Mouse (Mus musculus) frontal cortex, postnatal 14 days (tissue): ENCODE measurements around the gene Klk6.

ENCODE experiments used
- DNase-seq, 2 experiments: peaks; one replicate each; pipeline ENCODE4 v3.0.0; 2022; ENCODE audit warnings: low spot score in 2 of 2

Gene Klk6

GRCm38 (mm10) chr7:43824199-43824598 is at the start of gene Klk6:
TSS of gene Klk6 (plus strand) at chr7:43824499.
- no peak for DNase-seq

- DNase-seq = no peak
Observed at GRCm38 (mm10) chr7:43774802-43775201, 49.5 kb upstream of the Klk6 start.

DNA sequence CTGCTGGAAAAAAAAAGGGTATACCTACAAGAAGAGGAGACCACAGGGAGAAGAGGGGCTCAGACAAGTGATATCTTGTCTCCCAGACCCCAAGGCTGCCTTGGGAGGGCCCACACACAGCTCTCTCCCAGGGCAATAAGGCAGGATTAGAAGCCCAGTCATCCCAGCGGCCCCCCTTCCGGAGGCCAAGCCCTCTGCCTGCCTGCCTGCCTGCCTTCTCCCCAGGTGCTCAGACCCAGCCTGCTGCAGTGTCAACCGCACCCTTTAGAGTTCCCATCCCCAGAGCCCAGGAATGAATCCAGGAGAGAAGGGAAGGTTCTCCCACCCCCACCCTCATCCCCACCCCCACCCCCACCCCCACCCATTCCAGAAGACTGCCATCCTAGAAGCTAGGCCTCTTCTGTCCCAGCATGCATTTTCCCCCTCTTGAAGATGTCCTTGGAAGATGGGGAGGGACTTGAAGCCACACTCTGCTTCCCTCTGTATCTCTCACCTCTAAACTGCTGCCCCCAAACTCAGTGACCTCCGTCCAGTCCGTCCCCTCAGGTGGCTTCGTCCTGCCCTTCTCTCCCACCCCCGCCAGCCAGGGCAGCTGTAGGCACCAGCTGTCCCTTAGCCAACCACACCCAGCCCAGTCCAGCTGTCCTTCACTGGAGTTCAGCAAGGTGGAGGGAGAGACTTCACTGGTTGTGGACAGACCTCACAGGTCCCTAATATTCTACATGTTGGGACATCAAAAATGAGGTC is 48.8 kb upstream of the Klk6 start:
- DNase-seq = no peak

DNA sequence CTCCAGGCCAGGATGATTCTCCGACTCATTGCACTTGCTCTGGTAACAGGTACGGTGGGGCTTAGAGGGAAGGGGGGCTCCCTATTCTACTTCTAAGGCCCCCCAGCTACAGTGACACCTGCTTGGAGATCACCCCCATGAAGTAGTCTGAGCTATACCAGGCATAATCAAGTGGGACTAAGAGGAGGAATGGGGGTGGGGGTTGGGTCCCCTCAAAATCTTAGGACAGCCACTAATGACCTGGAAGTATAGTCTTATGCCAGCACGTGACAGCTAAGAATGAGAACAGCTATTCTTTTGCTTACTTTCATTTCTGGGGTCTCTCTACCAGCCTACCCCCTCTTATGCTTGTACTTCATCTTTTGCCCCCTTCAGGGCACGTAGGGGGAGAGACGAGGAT is 47.8 kb upstream of the Klk6 start:
- DNase-seq = no peak

- DNase-seq = no peak
Observed at GRCm38 (mm10) chr7:43777423-43777822, 46.9 kb upstream of the Klk6 start.

DNA sequence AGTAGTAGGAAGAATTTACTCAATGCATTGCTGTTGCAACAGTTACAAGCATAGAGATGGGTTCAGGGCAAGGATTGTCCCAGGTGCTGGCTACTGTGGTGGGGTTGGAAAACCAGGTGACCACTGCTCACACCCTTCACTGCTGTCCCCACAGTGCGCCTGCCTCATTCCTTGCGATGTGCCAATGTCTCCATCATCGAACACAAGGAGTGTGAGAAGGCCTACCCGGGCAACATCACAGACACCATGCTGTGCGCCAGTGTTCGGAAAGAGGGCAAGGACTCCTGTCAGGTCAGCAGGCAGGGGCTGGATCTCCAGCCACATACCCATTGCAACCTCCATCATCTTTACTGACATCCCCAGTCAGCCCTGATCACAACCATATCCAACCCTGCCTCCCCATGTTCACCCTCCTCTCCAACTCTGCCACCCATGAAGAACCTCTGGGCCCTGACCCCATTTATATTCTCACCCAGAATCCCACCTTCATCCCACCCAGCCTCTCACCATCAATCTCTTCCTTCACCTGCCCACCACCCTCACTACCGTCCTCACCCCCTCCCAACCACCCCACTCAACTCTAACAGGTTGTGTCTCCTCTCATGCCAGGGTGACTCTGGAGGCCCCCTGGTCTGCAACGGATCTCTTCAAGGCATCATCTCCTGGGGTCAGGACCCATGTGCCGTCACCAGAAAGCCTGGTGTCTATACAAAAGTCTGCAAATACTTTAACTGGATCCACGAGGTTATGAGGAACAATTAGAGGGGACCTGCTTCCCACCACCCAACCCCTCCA is 45.9 kb upstream of the Klk6 start:
- DNase-seq = no peak

DNA sequence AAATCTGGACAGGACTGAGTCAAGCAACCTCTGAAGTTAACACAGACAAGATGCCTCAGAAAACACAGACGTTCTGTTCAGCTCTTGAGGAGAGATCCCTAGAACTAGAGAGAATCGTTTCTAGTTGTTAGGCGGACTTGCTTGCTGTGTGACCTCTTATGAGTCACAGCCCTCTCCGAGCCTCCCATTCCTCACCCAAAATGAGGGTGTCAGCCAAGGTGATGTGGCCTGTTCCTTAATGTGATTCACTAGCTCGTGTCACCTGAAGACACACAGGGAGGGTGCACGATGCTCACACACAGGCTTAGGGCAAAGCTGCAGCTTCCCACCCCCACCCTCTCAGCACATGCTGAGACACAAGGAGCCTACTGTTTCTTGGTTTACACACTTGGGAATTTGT is 44.1 kb upstream of the Klk6 start:
- DNase-seq = no peak

- DNase-seq = no peak
Observed at GRCm38 (mm10) chr7:43780746-43781145, 43.6 kb upstream of the Klk6 start, which contains the start of gene Klk10. TSS of gene Klk10 (plus strand) at chr7:43781035.

DNA sequence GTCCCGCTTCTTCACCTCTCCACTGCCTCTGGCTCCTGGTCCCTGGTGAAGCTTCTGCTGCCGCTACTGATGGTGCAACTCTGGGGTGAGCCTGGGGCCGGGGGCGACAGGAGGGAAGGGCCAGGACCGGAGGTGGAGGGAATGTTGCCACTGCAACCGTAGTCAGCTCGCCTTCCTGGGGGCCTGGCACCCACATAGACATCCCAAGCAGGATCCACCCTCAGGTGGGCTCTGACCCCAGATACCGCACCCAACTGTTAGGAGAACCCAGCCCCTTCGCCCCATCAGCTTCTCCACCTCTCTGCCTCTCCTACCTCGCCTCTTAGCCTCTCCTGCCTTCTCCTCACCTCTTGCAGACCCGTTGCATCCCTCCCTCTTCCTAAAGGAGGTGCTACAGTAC is 42.8 kb upstream of the Klk6 start:
- no peak for DNase-seq

GRCm38 (mm10) chr7:43782275-43783265 is 41.7 kb upstream of the Klk6 start:
- peak in 1 of 2 experiments; percentile 67 for DNase-seq

DNA sequence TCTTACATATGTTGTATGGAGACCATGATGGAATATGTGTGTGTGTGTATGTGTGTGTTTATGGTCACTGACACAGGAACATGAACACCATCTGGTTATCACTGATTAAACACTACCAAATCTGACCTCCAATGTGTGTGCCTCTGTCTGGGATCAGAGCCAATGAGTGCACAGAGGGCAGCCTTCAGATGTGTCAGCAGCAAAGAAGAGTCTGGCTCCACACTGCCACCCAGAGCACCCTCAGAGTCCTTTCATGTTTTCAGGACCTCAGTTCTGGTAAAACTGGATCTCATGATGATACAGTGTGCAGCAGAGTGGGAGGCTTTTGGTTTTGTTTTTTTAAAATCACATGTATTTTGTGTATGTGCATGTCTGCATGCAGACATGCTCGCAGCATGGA is 39.0 kb upstream of the Klk6 start:
- DNase-seq = no peak

DNA sequence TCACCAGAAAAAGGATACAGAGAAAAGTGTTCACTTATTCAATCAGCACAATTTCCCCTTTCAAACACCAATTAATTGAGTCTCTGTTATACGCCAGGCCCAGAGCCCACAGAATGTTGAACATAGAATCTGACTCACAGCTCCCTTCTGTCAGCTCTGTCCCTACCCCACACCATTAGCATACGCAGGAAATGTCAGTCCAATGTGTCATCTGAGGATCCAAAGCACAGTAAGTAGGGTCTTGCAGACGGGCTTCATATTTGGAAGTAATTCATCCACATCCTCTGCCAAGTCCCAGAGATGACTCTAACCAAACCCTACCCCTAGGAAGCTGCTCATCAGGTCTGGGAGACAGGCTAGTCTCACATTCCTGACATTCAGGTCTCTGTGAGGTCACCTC is 36.2 kb upstream of the Klk6 start:
- DNase-seq = no peak

DNA sequence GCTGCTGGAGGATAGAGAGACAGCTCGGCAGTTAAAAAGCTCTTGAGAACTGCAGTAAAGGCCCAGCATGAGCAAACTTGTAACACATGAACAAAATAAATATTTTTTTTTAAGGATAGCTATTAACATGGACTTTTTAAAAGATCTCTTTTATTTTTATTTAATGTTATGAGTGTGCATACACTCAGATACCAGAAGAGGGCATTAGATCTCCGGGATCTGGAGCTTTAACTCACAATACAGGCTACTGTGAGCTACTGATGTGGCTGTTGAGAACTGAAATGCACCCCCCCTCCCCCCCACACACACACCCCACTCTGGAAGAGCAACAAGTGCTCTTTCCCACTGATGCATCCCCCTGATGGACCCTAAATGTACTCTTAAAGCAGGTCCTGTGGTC is 35.0 kb upstream of the Klk6 start:
- no peak for DNase-seq

- no peak for DNase-seq
Observed at GRCm38 (mm10) chr7:43791591-43791990, 32.7 kb upstream of the Klk6 start, which contains the start of gene Klk9. TSS of gene Klk9 (plus strand) at chr7:43791891.

GRCm38 (mm10) chr7:43796355-43796754 is 27.9 kb upstream of the Klk6 start:
- DNase-seq = no peak

- DNase-seq = no peak
Observed at GRCm38 (mm10) chr7:43797333-43797769, 26.9 kb upstream of the Klk6 start, which contains the start of gene Klk8. TSS of gene Klk8 (plus strand) at chr7:43797577.

DNA sequence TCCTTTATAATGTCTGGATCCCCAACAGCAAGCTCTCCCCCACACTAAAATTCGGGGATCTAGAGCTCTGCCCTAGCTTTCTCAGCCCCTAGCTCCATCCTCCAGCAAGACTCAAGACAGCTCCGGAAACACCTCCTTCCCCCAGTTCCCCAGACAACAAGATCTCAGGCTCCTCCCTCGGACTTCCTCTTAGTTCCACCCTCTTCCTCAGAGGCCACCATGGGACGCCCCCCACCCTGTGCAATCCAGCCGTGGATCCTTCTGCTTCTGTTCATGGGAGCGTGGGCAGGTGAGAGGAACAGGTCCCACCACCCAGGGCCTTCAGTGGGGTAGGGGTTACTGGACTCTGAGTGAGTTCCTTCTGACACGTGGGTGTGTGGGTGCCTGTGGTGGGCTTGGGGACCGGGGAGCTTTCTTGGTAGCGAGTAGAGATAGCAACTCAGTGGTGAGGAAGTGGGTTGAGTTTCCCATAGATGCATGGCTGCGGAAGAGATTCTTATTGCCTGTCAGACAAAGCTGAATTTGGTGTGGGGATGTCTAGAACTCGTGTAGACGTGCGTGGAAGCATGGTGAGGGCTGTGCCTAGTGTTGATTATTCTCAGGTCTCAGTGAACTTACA is 26.3 kb upstream of the Klk6 start:
- DNase-seq = no peak

GRCm38 (mm10) chr7:43799876-43800275 is 24.4 kb upstream of the Klk6 start:
- DNase-seq = no peak

DNA sequence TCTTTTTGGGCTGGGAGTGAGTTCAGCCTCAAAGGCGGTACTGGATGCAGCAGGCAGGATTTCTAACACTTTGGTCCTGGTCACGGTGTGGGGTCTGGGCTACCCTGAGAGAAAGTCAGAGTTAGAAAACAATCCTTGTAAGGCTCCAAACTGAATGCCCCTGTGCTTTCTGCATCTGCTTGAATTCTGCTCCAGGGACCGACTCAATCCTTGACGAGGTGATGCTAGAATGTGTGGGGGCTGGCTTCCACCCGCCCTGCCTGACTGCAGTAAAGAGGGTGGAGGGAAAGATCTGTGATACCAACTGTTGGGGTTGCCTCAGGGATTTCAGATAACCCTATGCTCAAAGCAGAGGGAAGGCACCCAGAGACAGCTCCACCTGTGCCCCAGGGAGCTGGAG is 13.3 kb upstream of the Klk6 start, which contains the start of gene Klk7:
Gene Klk7, plus strand, starts transcription at position 301 of the 400 bp plus-strand sequence.
- no peak for DNase-seq

- no peak for DNase-seq
Observed at GRCm38 (mm10) chr7:43815211-43815610, 9.1 kb upstream of the Klk6 start.

DNA sequence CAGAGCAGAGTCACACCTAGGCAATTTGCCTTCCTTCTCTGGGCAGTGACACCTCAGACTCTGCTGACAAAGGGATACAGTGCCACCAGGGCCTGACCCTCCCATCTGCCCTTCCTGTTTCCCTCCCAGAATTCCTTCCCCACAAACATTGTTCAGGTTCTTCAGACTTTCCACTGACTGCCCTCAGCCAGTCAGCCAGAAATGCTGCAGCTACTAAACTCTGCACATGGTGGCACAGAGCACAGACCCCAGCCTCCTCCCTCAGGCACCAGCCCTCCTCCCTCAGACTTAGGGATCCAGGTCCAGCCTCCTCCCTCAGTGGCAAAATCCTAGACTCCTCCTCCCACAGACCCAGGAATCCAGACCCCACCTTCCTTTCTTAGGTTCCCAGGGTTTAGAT is 7.6 kb upstream of the Klk6 start:
- DNase-seq = no peak
